Mouse (Mus musculus) heart, embryonic 14.5 days (tissue): ENCODE measurements at regions not wholly inside any gene's neighbourhood (a gene's known extent, or its start where the extent isn't known, plus 50 kb on each side); places are given as distances from the start of the nearest gene placed in this dataset.

Experiments
- ATAC-seq: fragments of 200-750 bp; cut with Nextera tagmentation; 2 replicates; pipeline ENCODE4 v1.8.0; 2017; ENCODE audit warnings: low read depth, moderate TSS enrichment; ENCODE audit not compliant: insufficient number of reproducible peaks, insufficient read depth, low FRiP score
- H3K27ac ChIP-seq, 2 experiments: fragments of 200-500 bp in 1 of 2; fragments of 300-500 bp in 1 of 2; sonication (generic) in 1 of 2; replicated peaks in 1 of 2; 2 replicates each; pipeline ENCODE4 v1.5.1; 2012 to 2014; ENCODE audit warnings: low read depth in 2 of 2, low read length in 2 of 2, control low read depth in 1 of 2, mild to moderate bottlenecking in 1 of 2, mixed read lengths in 1 of 2; ENCODE audit not compliant: control insufficient read depth in 1 of 2, insufficient read depth in 1 of 2
- H3K27me3 ChIP-seq: fragments of 300-500 bp; sonication (generic); 2 replicates; pipeline ENCODE4 v1.6.1; 2014; ENCODE audit warnings: mild to moderate bottlenecking, low read length, control low read depth; ENCODE audit not compliant: control insufficient read depth, insufficient read depth
- H3K36me3 ChIP-seq: fragments of 300-500 bp; sonication (generic); 2 replicates; pipeline ENCODE4 v1.6.1; 2014; ENCODE audit warnings: mild to moderate bottlenecking, control low read depth, low read length, mixed read lengths; ENCODE audit not compliant: control insufficient read depth, insufficient read depth
- H3K4me1 ChIP-seq, 2 experiments: fragments of 200-500 bp in 1 of 2; fragments of 300-500 bp in 1 of 2; sonication (generic) in 1 of 2; 2 replicates each; pipeline ENCODE4 v1.6.1; 2012 to 2014; ENCODE audit warnings: low read length in 2 of 2, control low read depth in 1 of 2, mixed read lengths in 1 of 2; ENCODE audit not compliant: control insufficient read depth in 2 of 2, insufficient read depth in 2 of 2
- H3K4me2 ChIP-seq: fragments of 300-500 bp; sonication (generic); 2 replicates; pipeline ENCODE4 v1.6.1; 2014; ENCODE audit warnings: mild to moderate bottlenecking, low read length
- H3K4me3 ChIP-seq, 2 experiments: fragments of 200-500 bp in 1 of 2; fragments of 300-500 bp in 1 of 2; sonication (generic) in 1 of 2; 2 replicates each; pipeline ENCODE4 v1.5.1; 2012 to 2014; ENCODE audit warnings: low read length in 2 of 2, mild to moderate bottlenecking in 2 of 2, control low read depth in 1 of 2, low read depth in 1 of 2, moderate library complexity in 1 of 2; ENCODE audit not compliant: control insufficient read depth in 1 of 2, insufficient read depth in 1 of 2
- H3K9ac ChIP-seq: fragments of 300-500 bp; sonication (generic); 2 replicates; pipeline ENCODE4 v1.6.1; 2014; ENCODE audit warnings: mild to moderate bottlenecking, low read length
- H3K9me3 ChIP-seq: fragments of 300-500 bp; sonication (generic); 2 replicates; pipeline ENCODE4 v1.6.1; 2016; ENCODE audit warnings: low read length, control low read depth; ENCODE audit not compliant: control insufficient read depth
- WGBS: fragments of 180-500 bp; shearing (Covaris S2); extraction: QIAGEN DNeasy Blood & Tissue Kit; methylation state at CpG from one replicate; pipeline ENCODE4 v1.1.7; 2014; 5-methylcytosine and 5-hydroxymethylcytosine counted together

GRCm38 (mm10) chr1:12500442-12500841 lies 1086.5 kb downstream of the A830018L16Rik start:
- Histone ChIP-seq H3K36me3 (no peaks in the 10 kb centered on the region), H3K9ac (no peak overlapping the region), H3K9me3 (no peaks in the 10 kb centered on the region), H3K27ac (peak overlapping the region; percentile 19 to 33; a peak in 2 of 4 replicates), H3K4me1 (peaks cover 2 to 9% of the 10 kb centered on the region in 2 experiments; a peak in 3 of 4 replicates), H3K4me3 (no peak overlapping the region), H3K4me2 (no peak overlapping the region), H3K27me3 (no peaks in the 10 kb centered on the region)
- no peak for ATAC-seq
- WGBS, result 27% methylated on average over 3 of the region's 3 CpGs

GRCm38 (mm10) chr1:12507997-12508396 lies 1094.1 kb downstream of the A830018L16Rik start:
- H3K9me3 ChIP-seq, result no peaks in the 10 kb centered on the region
- H3K36me3 ChIP-seq, result no peaks in the 10 kb centered on the region
- no peak overlapping the region for H3K4me2 ChIP-seq
- no peaks in the 10 kb centered on the region for H3K27me3 ChIP-seq
- no peak; the same call in 1 of the 2 replicates for ATAC-seq
- H3K9ac ChIP-seq, result no peak overlapping the region
- no peak overlapping the region for H3K4me3 ChIP-seq
- WGBS, result 45% methylated on average over 3 of the region's 3 CpGs
- H3K27ac ChIP-seq, result no peak overlapping the region
- H3K4me1 ChIP-seq, result no peaks in the 10 kb centered on the region

GRCm38 (mm10) chr1:12510129-12510816 lies 1096.4 kb downstream of the A830018L16Rik start:
- ATAC-seq, result no peak
- WGBS, result 85% methylated on average over 10 of the region's 10 CpGs
- no peak overlapping the region for H3K4me3 ChIP-seq
- no peak overlapping the region for H3K4me2 ChIP-seq
- no peak overlapping the region for H3K9ac ChIP-seq
- no peaks in the 10 kb centered on the region for H3K4me1 ChIP-seq
- H3K9me3 ChIP-seq, result no peaks in the 10 kb centered on the region
- H3K27ac ChIP-seq, result no peak overlapping the region
- no peaks in the 10 kb centered on the region for H3K27me3 ChIP-seq
- no peaks in the 10 kb centered on the region for H3K36me3 ChIP-seq

GRCm38 (mm10) chr1:12519601-12520000 lies 1105.7 kb downstream of the A830018L16Rik start:
- ATAC-seq, result no peak
- 75% methylated on average over 4 of the region's 4 CpGs for WGBS
- H3K4me1 ChIP-seq, result no peaks in the 10 kb centered on the region
- H3K9me3 ChIP-seq, result no peaks in the 10 kb centered on the region
- no peaks in the 10 kb centered on the region for H3K36me3 ChIP-seq
- H3K27me3 ChIP-seq, result no peaks in the 10 kb centered on the region
- no peak overlapping the region for H3K27ac ChIP-seq
- no peak overlapping the region for H3K9ac ChIP-seq
- no peak overlapping the region for H3K4me2 ChIP-seq
- no peak overlapping the region for H3K4me3 ChIP-seq

- no peak for ATAC-seq
- no peak overlapping the region for H3K4me2 ChIP-seq
- H3K4me1 ChIP-seq, result no peaks in the 10 kb centered on the region
- H3K9me3 ChIP-seq, result no peaks in the 10 kb centered on the region
- no peak overlapping the region for H3K4me3 ChIP-seq
- H3K27me3 ChIP-seq, result no peaks in the 10 kb centered on the region
- 86% methylated on average over 4 of the region's 4 CpGs for WGBS
- no peak overlapping the region for H3K27ac ChIP-seq
- H3K36me3 ChIP-seq, result no peaks in the 10 kb centered on the region
- no peak overlapping the region for H3K9ac ChIP-seq
Observed at GRCm38 (mm10) chr1:12555859-12556258, 1142.0 kb downstream of the A830018L16Rik start.

- no peaks in the 10 kb centered on the region for H3K27me3 ChIP-seq
- no peaks in the 10 kb centered on the region for H3K4me1 ChIP-seq
- H3K4me2 ChIP-seq, result no peak overlapping the region
- 78% methylated on average over 7 of the region's 7 CpGs for WGBS
- H3K36me3 ChIP-seq, result no peaks in the 10 kb centered on the region
- no peak overlapping the region for H3K9ac ChIP-seq
- H3K27ac ChIP-seq, result no peak overlapping the region
- no peaks in the 10 kb centered on the region for H3K9me3 ChIP-seq
- ATAC-seq, result no peak
- no peak overlapping the region for H3K4me3 ChIP-seq
Observed at GRCm38 (mm10) chr1:12571755-12572358, 1158.0 kb downstream of the A830018L16Rik start.

GRCm38 (mm10) chr1:12572770-12573169 lies 1158.9 kb downstream of the A830018L16Rik start:
- Histone ChIP-seq H3K4me3 (no peak overlapping the region), H3K36me3 (no peaks in the 10 kb centered on the region), H3K9me3 (no peaks in the 10 kb centered on the region), H3K4me2 (no peak overlapping the region), H3K9ac (no peak overlapping the region), H3K4me1 (no peaks in the 10 kb centered on the region), H3K27ac (no peak overlapping the region), H3K27me3 (no peaks in the 10 kb centered on the region)
- no peak for ATAC-seq
- whole genome bisulfite sequencing, result 65% methylated on average over 4 of the region's 4 CpGs

GRCm38 (mm10) chr1:12574274-12574673 lies 1160.4 kb downstream of the A830018L16Rik start:
- Histone ChIP-seq H3K4me3 (no peak overlapping the region), H3K9ac (no peak overlapping the region), H3K4me2 (no peak overlapping the region), H3K27ac (no peak overlapping the region), H3K4me1 (no peaks in the 10 kb centered on the region), H3K36me3 (no peaks in the 10 kb centered on the region), H3K9me3 (no peaks in the 10 kb centered on the region), H3K27me3 (no peaks in the 10 kb centered on the region)
- no peak for ATAC-seq
- WGBS, result 79% methylated on average over 5 of the region's 5 CpGs
